Mouse (Mus musculus): ENCODE results near the gene 0610009B22Rik.

DNA sequence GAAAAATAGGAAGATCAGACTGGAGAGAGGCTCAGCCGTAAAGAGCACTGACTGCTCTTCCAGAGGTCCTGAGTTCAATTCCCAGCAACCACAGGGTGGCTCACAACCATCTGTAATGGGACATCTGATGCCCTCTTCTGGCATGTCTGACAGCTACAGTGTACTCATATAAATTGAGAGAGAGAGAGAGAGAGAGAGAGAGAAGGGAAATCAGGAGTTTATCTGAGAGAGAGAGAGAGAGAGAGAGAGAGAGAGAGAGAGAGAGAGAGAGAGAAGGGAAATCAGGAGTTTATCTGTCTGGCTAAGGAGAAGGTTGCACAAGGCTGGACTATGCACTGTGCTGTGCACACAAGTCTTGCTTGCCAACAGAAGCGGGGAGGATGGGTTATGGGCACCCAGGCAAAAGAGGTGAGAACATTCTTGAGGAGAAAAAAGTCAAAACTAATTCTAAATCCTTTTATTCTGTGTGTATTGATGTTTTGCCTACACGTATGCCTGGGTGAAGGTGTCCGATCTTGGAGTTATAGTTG is 35.7 kb downstream of the 0610009B22Rik start:
- no peak for TF ChIP-seq POLR2A (IDR thresholded peaks at IDR 0.05; ENCODE audit: borderline replicate concordance, extremely low read depth, insufficient read depth, insufficient read length, poor library complexity, severe bottlenecking)
- no peak for TF ChIP-seq CTCF (IDR thresholded peaks at IDR 0.05; ENCODE audit: borderline replicate concordance, extremely low read depth, insufficient read depth, insufficient read length)

All from brain, embryonic 14.5 days (tissue).